Mouse (Mus musculus) gastrocnemius, adult 8-10 months (tissue): ENCODE results near the gene Med20. TPM values are rescaled to one million over a fixed set of nuclear protein-coding genes. Genes with fewer than 3 reads are reported as not detected.
A peak's percentile ranks its signal among the peaks of the same experiment; 100 is the strongest.
"Not testable (repeated sequence)": the region's sequence is repeated elsewhere in the genome, so short reads cannot be mapped to it uniquely, and the experiment has no call there.

Source experiments
- DNase-seq, 2 experiments: peaks; one replicate each; pipeline ENCODE4 v3.0.0; 2022; ENCODE audit warnings: low spot score in 2 of 2
- total RNA-seq, 4 experiments: library from RNA; stranded (reverse); gene quantifications; 2 replicates each; pipeline ENCODE4 v1.2.4; 2022

Gene Med20
- total RNA-seq, 4 experiments from 2014 or later = 13.3 to 19.3 (median 18.1) TPM

GRCm38 (mm10) chr17:47627791-47628190 is 16.4 kb downstream of the Med20 start:
- DNase-seq = no peak

- peak; percentile 91 to 92 for DNase-seq
Observed at GRCm38 (mm10) chr17:47628851-47629676, 17.7 kb downstream of the Med20 start.

- DNase-seq = peak; percentile 39 to 45
Observed at GRCm38 (mm10) chr17:47629717-47630677, 18.6 kb downstream of the Med20 start.

GRCm38 (mm10) chr17:47630678-47631065 is 19.3 kb downstream of the Med20 start, which contains the start of gene Usp49:
TSS of gene Usp49 (plus strand) at chr17:47630690.
- DNase-seq = no peak

GRCm38 (mm10) chr17:47632181-47632840 is 20.9 kb downstream of the Med20 start:
- DNase-seq = no peak

GRCm38 (mm10) chr17:47633999-47634770 is 22.8 kb downstream of the Med20 start:
- DNase-seq = no peak

- no peak for DNase-seq
Observed at GRCm38 (mm10) chr17:47642992-47643391, 31.6 kb downstream of the Med20 start.

GRCm38 (mm10) chr17:47646683-47647082 is 35.3 kb downstream of the Med20 start:
- peak; percentile 45 to 48 for DNase-seq

- DNase-seq = no peak
Observed at GRCm38 (mm10) chr17:47648966-47649365, 37.6 kb downstream of the Med20 start.

GRCm38 (mm10) chr17:47651953-47652352 is 40.6 kb downstream of the Med20 start:
- no peak for DNase-seq

- DNase-seq = not testable (repeated sequence)
Observed at GRCm38 (mm10) chr17:47654346-47654745, 43.0 kb downstream of the Med20 start.

GRCm38 (mm10) chr17:47655697-47656096 is 44.3 kb downstream of the Med20 start:
- DNase-seq = no peak

- no peak for DNase-seq
Observed at GRCm38 (mm10) chr17:47657901-47658300, 46.5 kb downstream of the Med20 start.

GRCm38 (mm10) chr17:47658741-47659243 is 47.4 kb downstream of the Med20 start:
- no peak for DNase-seq

GRCm38 (mm10) chr17:47663009-47663713 is 51.8 kb downstream of the Med20 start:
- no peak for DNase-seq

- no peak for DNase-seq
Observed at GRCm38 (mm10) chr17:47664474-47664873, 53.1 kb downstream of the Med20 start.

- no peak for DNase-seq
Observed at GRCm38 (mm10) chr17:47669166-47669565, 57.8 kb downstream of the Med20 start.

GRCm38 (mm10) chr17:47671988-47672310 is 60.6 kb downstream of the Med20 start:
- DNase-seq = no peak

GRCm38 (mm10) chr17:47672311-47673111 is 61.1 kb downstream of the Med20 start:
- DNase-seq = peak; percentile 56 to 68
